Mouse (Mus musculus) forebrain, embryonic 10.5 days (tissue): ENCODE measurements around the gene Mindy3. TPM values are rescaled to one million over a fixed set of nuclear protein-coding genes. Genes with fewer than 3 reads are reported as not detected.
"Not testable (repeated sequence)": the region's sequence is repeated elsewhere in the genome, so short reads cannot be mapped to it uniquely, and the experiment has no call there.

Experiments
- DNase-seq: peaks from one replicate; pipeline ENCODE4 v3.0.0-alpha.2; 2017; ENCODE audit warnings: low spot score; ENCODE audit errors: extremely low spot score
- H3K27ac ChIP-seq: fragments of 300-500 bp; sonication (generic); 2 replicates; pipeline ENCODE4 v1.5.1; 2016; ENCODE audit warnings: mild to moderate bottlenecking
- H3K27me3 ChIP-seq: fragments of 300-500 bp; sonication (generic); 2 replicates; pipeline ENCODE4 v1.6.1; 2016; ENCODE audit warnings: mild to moderate bottlenecking; ENCODE audit not compliant: poor library complexity, severe bottlenecking
- H3K36me3 ChIP-seq: fragments of 300-500 bp; sonication (generic); replicated peaks from 2 replicates; pipeline ENCODE4 v1.6.1; 2016; ENCODE audit warnings: mild to moderate bottlenecking, moderate library complexity
- H3K4me1 ChIP-seq: fragments of 300-500 bp; sonication (generic); 2 replicates; pipeline ENCODE4 v1.6.1; 2016
- H3K4me3 ChIP-seq: fragments of 300-500 bp; sonication (generic); 2 replicates; pipeline ENCODE4 v1.5.1; 2016; ENCODE audit warnings: mild to moderate bottlenecking, moderate library complexity
- H3K9me3 ChIP-seq: fragments of 300-500 bp; sonication (generic); 2 replicates; pipeline ENCODE4 v1.6.1; 2016; ENCODE audit warnings: mild to moderate bottlenecking, moderate library complexity
- WGBS: fragments of 180-500 bp; shearing (Covaris S2); methylation state at CpG from one replicate; pipeline ENCODE4 v1.1.7; 2016; 5-methylcytosine and 5-hydroxymethylcytosine counted together
- polyA plus RNA-seq: library from polyadenylated mRNA; unstranded; fragments of >200 nt; fragmentation: Nextera tagmentation; extraction: Ambion mirVana; gene quantifications from 2 replicates; pipeline ENCODE4 v1.2.1, GENCODE M21; 2016

Gene Mindy3
- 31.6 TPM in 2 replicates for polyA plus RNA-seq

DNA sequence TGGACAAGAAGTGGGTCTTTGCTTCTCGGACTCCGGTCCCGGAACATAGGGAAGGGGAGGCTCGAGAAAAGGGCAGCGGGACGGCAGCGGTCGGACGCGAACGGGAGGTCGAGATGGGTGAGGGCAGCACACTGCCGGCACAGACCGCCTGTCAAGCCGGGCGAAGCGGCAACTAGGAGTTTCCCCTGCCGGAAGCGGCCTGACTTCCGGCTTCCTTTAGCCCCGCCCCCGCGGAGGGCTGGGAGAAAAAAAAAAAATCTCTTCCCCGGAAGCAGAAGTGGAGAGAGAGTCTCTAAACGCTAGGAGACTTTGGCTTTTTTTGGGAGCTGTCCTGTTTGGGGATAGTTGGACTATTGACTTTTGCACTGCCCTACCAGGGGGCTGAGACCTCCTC is at the start of gene Mindy3:
Gene Mindy3, minus strand, starts transcription at position 209 of the 394 bp plus-strand sequence.
- Histone ChIP-seq H3K27me3 (no peaks in the 10 kb centered on the region), H3K36me3 (no peaks in the 10 kb centered on the region), H3K9me3 (no peaks in the 10 kb centered on the region), H3K4me3 (peak within 1 kb of the TSS; percentile 89), H3K27ac (peak within 1 kb of the TSS; percentile 86), H3K4me1 (peaks cover 11% of the 10 kb centered on the region)
- WGBS, result under 1% methylated on average over 25 of the region's 25 CpGs
- peak; percentile 83 for DNase-seq

DNA sequence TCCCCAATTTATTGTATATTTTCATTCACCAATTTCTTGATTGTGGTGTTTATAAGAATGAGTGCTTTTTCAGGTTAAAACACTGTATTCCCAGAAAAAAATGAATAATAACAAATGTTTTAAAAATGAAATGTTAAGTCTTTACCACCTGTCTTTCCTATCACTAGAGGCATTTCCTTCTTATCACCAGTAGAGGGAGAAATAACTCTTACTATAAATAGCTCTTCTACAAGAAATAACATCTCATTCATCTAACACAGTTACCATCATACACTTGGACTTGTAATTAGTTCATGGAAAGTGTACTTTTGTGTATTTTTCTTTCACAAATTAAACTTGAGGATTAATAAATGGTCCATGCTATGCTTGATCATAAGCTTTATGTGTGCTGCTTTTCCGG is 40.5 kb upstream of the Mindy3 start:
- no peak overlapping the region for H3K27ac ChIP-seq
- DNase-seq, result no peak
- H3K4me1 ChIP-seq, result no peaks in the 10 kb centered on the region
- no peaks in the 10 kb centered on the region for H3K27me3 ChIP-seq
- H3K9me3 ChIP-seq, result no peaks in the 10 kb centered on the region
- H3K4me3 ChIP-seq, result no peak overlapping the region
- H3K36me3 ChIP-seq, result no peaks in the 10 kb centered on the region
- 85% methylated on average over 1 of the region's 1 CpGs for WGBS

DNA sequence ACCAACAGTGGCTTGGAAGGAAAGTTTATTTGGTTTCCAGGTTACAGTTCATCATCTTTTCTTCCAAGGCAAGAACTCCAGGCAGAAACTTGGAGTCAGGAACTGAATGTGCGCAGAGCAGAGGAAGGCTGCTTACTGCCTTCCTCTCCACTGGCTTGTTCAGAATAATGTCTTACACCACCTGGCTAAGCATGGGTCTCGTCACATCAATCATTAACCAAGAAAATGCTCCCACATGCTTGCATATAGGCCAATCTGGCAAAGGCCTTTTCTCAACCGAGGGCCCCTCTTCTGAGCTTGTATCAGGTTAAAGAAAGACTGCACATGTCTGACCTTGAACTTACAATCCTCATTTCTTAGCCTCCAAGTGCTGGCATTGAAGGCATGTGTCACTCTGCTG is 30.8 kb upstream of the Mindy3 start:
- 81% methylated on average over 3 of the region's 3 CpGs for whole genome bisulfite sequencing
- no peaks in the 10 kb centered on the region for H3K27me3 ChIP-seq
- no peaks in the 10 kb centered on the region for H3K9me3 ChIP-seq
- no peaks in the 10 kb centered on the region for H3K4me1 ChIP-seq
- H3K4me3 ChIP-seq, result no peak overlapping the region
- H3K36me3 ChIP-seq, result no peaks in the 10 kb centered on the region
- no peak for DNase-seq
- H3K27ac ChIP-seq, result no peak overlapping the region

DNA sequence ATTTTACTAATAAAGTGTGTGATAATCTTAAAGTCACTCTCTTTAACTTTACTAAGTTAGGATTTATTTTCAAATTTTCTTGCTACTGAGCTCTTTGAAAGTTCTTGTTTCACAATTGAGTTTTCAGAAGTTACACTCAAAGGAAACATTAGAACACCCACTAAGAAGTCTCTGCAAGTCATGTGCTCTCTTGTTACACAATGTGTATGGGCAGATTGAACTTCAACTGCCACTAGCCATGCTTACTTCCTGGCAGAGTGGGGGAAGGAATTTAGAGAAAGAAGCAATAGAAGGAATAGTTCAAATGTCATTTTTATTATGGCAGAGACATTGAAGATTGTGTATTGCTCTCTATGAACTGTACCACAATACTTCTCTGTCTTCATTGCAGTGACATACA is 20.9 kb upstream of the Mindy3 start:
- Histone ChIP-seq H3K9me3 (no peaks in the 10 kb centered on the region), H3K27ac (no peak overlapping the region), H3K4me1 (no peaks in the 10 kb centered on the region), H3K4me3 (no peak overlapping the region), H3K36me3 (no peaks in the 10 kb centered on the region), H3K27me3 (no peaks in the 10 kb centered on the region)
- DNase-seq, result no peak

DNA sequence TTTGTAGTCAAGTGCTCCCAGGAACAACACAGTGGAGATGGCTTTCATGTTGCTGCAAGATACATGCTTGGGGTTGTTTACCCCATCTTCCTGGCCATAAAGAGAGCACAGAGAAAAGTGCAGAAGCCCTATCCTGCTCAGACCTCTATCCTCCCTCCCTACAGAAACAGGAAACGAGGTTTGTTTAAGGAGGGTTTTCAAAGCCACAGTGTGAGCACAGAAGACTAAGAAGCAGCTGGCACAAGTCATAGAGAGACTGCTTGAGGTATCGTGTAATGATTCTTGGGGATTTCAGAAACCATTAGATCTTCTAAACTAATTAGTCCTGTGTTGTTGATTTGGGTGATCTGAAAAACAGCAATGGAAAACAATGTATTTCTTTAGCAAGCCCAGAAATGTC is 20.3 kb upstream of the Mindy3 start:
- WGBS, result 50% methylated on average over 2 of the region's 2 CpGs
- H3K27me3 ChIP-seq, result no peaks in the 10 kb centered on the region
- no peaks in the 10 kb centered on the region for H3K36me3 ChIP-seq
- H3K4me1 ChIP-seq, result no peaks in the 10 kb centered on the region
- H3K4me3 ChIP-seq, result no peak overlapping the region
- no peaks in the 10 kb centered on the region for H3K9me3 ChIP-seq
- no peak overlapping the region for H3K27ac ChIP-seq
- DNase-seq, result no peak

DNA sequence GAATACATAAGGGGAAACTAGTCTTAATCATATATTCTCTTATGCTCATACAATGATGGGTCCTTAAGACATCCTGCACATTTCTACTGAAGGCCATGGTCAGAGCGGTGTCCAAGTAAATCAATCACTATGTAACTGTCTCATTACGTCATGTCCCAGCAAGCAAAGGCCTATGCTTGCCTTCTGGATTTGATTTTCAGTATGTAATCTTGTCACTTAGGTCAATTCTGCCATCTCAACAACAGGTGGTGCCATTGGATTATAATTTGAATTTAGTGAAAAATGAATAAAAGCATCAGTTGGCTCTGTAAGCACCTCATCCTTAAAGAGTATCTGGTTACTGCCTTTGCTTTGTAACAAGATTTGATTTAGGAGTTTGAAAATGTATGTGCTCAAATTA is 18.9 kb upstream of the Mindy3 start:
- WGBS, result 86% methylated on average over 2 of the region's 2 CpGs
- H3K27ac ChIP-seq, result no peak overlapping the region
- no peaks in the 10 kb centered on the region for H3K27me3 ChIP-seq
- no peaks in the 10 kb centered on the region for H3K4me1 ChIP-seq
- H3K36me3 ChIP-seq, result no peaks in the 10 kb centered on the region
- no peak overlapping the region for H3K4me3 ChIP-seq
- no peak for DNase-seq
- H3K9me3 ChIP-seq, result no peaks in the 10 kb centered on the region

DNA sequence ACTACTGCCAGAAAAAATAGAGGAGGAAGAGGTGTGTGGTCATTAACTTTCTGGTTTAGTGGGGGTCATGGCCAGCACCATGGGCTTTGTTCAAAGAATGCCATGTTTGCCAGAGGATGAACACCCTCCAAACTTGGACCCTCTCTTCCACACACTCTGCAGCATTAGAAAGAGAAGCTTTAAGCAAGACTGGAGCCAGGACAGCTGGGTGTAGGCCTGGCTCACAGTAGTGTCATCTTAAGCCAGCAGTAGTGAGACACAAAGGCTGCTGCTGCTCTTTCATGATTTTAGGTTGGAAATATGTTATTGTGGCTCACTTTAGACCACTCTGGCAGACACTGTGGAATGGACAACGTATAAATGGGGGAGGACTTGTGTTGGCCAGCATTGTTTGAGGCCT is 12.8 kb upstream of the Mindy3 start:
- no peak overlapping the region for H3K27ac ChIP-seq
- no peak for DNase-seq
- H3K36me3 ChIP-seq, result no peaks in the 10 kb centered on the region
- H3K27me3 ChIP-seq, result no peaks in the 10 kb centered on the region
- no peak overlapping the region for H3K4me3 ChIP-seq
- no peaks in the 10 kb centered on the region for H3K9me3 ChIP-seq
- WGBS, result 67% methylated on average over 1 of the region's 1 CpGs
- no peaks in the 10 kb centered on the region for H3K4me1 ChIP-seq

DNA sequence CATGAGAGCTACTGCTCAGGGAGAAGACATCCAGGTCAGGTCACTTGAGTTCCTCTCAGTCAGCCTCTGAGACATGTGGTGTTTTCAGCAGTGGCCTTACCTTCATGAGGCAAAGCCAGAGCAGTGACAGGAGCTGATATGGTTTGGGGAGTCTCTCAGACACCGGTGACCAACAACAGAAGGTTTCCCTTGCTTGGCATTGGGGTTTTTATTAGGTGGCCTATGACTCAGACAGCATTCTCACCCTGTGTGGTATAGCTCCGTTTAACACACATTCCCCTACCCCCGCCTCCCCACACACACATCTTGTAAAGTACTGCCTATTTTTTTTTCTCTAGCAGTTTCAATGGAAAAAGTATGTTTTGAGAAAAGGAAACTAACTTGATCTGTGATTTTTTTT is 5.1 kb upstream of the Mindy3 start:
- DNase-seq, result no peak
- H3K4me3 ChIP-seq, result no peak overlapping the region
- H3K27ac ChIP-seq, result no peak overlapping the region
- no peaks in the 10 kb centered on the region for H3K36me3 ChIP-seq
- WGBS, result 88% methylated on average over 3 of the region's 3 CpGs
- H3K9me3 ChIP-seq, result no peaks in the 10 kb centered on the region
- no peaks in the 10 kb centered on the region for H3K4me1 ChIP-seq
- no peaks in the 10 kb centered on the region for H3K27me3 ChIP-seq

DNA sequence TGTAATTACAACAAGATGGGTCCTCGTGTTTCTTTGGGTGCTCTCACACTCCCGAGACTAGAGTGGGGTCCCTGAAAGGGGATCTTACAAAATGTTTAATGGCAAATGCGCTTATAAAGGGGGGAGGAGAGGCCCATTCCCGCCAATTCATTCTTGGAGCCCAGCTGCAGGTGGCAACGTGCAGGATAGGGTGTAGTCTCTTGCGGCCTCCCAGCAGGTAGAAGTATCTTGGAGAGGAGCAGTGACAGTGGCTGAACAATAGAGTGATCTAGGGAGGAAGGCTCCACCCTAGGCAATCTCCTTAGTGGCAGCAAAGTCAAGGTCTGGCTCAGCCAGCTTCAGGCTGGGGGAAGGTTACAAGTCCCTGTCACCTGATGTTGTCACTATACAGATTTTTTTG is 4.2 kb upstream of the Mindy3 start:
- not testable (repeated sequence) for H3K36me3 ChIP-seq, H3K4me3 ChIP-seq, H3K4me1 ChIP-seq, H3K9me3 ChIP-seq, H3K27ac ChIP-seq, DNase-seq, H3K27me3 ChIP-seq
- WGBS, result 57% methylated on average over 6 of the region's 6 CpGs

DNA sequence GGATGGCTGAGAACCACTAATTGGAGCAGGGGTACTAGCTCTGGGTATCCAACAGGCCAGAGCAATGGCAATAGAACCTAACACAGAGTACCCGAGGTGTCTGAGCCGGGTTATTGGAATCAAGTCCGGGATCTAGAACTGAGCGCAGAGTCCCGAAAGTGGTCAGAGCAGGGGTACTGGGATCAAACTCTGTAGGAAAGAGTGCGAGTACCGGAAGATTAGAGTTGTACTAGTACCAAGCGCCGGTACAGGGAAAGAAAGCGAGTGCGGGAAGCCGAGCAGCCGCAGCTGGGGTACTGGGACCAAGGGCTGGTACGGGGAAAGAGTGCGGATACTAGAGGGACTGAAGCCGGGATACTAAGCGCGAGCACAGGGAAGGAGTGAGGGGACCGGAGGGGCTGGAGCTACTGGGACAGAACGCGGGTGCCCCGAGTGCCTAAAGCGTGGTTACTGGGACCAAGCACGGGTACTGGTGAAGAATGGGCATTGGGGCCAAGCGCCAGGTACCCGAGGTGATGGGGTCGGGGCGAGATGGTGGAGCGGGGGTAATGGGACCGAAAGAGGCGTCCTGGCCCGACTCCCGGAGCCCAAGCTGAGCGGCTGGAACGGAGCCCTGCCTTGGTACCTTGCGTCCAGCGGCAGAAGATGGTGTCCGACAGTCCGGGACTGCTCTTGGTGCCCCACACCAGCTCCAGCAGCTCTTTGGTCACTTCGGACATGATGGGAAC is 572 bp downstream of the Mindy3 start:
- Histone ChIP-seq H3K36me3 (no peaks in the 10 kb centered on the region), H3K27ac (peak overlapping the region; percentile 86)
- no peak for DNase-seq

DNA sequence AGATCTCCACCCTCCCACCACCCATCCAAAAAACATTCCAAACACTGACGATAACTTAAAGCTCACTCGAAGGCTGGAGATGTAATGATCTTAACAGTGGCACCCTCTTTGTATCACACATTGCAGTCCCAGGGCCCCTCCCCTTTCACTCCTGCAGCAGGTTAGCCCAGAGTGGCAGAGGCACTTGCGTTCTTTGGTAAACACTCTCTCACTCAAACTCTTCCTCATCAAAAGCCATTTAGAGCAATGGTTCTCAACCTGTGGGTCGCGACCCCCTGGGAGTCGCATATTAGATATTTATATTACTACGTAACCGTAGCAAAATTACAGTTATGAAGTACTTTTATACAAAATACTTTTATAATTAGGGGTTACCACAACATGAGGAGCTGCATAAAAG is 1.1 kb downstream of the Mindy3 start:
- Histone ChIP-seq H3K27me3 (no peaks in the 10 kb centered on the region), H3K27ac (no peak overlapping the region), H3K9me3 (no peaks in the 10 kb centered on the region), H3K36me3 (no peaks in the 10 kb centered on the region), H3K4me1 (peaks cover 11% of the 10 kb centered on the region), H3K4me3 (peak overlapping the region; percentile 89)
- DNase-seq, result no peak
- WGBS, result 54% methylated on average over 8 of the region's 8 CpGs

More for the DNA sequence above, 572 bp downstream of the Mindy3 start:
- Histone ChIP-seq H3K27me3 (no peaks in the 10 kb centered on the region), H3K4me1 (peaks cover 11% of the 10 kb centered on the region), H3K9me3 (no peaks in the 10 kb centered on the region), H3K4me3 (peak overlapping the region; percentile 89)
- under 1% methylated on average over 40 of the region's 40 CpGs for WGBS

DNA sequence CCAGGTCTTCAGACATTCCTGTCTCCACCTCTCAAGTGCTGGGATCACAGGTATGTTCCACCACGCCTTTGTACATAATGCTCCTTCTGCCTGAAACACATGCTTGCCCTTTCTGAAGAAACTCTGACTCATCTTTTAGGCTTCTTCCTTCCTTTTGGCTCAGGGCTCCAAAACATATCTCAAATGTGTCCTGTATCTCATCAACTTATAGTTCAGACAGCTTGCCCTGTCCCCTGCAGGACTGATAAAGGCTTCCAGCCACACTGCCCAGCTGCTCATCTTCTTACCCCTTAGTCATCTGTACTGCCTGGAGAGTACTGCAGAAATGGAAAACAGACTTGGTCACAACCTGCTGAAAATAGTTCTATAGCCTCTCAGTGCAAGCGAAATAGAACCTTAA is 7.0 kb downstream of the Mindy3 start:
- no peaks in the 10 kb centered on the region for H3K36me3 ChIP-seq
- no peaks in the 10 kb centered on the region for H3K9me3 ChIP-seq
- no peaks in the 10 kb centered on the region for H3K27me3 ChIP-seq
- no peak overlapping the region for H3K27ac ChIP-seq
- no peak overlapping the region for H3K4me3 ChIP-seq
- H3K4me1 ChIP-seq, result no peaks in the 10 kb centered on the region
- WGBS, result 91% methylated on average over 2 of the region's 2 CpGs
- no peak for DNase-seq

DNA sequence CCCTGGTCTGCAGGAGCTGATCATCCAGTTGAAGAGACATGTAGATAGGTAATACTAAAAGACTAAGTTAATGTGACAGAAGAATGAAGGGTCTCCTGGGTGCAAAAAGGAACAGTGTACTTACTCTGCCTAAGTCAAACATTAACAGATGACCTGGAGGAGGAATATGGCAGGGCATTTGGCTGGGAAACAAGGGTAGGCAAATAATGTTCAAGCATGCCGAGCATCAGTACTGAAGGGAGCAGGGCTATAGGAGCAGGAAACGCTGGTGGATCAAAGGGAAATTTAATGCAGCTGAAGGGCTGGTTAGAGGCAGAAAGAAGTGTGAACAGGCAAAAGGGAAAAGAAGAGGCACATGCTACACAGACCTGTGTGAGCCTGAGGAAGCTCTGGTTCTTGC is 8.1 kb downstream of the Mindy3 start:
- no peaks in the 10 kb centered on the region for H3K9me3 ChIP-seq
- 76% methylated on average over 2 of the region's 2 CpGs for WGBS
- H3K36me3 ChIP-seq, result no peaks in the 10 kb centered on the region
- H3K4me3 ChIP-seq, result no peak overlapping the region
- H3K27me3 ChIP-seq, result no peaks in the 10 kb centered on the region
- H3K27ac ChIP-seq, result no peak overlapping the region
- no peak for DNase-seq
- no peaks in the 10 kb centered on the region for H3K4me1 ChIP-seq

DNA sequence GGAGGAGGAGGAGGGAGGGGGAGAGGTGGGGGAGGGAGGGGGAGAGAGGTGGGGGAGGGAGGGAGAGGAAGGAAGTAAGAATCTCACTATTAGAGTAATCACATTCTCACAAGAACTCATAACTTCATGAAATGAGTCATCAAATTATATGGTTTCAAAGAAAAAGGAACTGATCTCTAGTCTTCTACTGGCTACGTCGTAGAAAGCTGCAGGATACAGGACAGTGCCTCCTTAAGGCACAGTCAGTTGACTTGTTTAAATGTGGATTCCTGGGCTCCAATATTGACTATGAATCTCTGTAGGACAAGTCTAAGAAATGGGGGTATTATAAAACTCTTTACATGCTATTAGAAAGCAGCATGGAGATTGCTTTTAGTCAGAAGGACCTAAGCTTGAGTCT is 12.5 kb downstream of the Mindy3 start:
- 92% methylated on average over 2 of the region's 2 CpGs for WGBS
- H3K27ac ChIP-seq, result no peak overlapping the region
- no peaks in the 10 kb centered on the region for H3K27me3 ChIP-seq
- no peaks in the 10 kb centered on the region for H3K4me1 ChIP-seq
- no peaks in the 10 kb centered on the region for H3K36me3 ChIP-seq
- no peaks in the 10 kb centered on the region for H3K9me3 ChIP-seq
- no peak overlapping the region for H3K4me3 ChIP-seq
- no peak for DNase-seq
